Mouse (Mus musculus) subcutaneous adipose tissue, adult 2 months (tissue): Measurements from ENCODE around the gene Zfp808. TPM values are rescaled to one million over a fixed set of nuclear protein-coding genes. Genes with fewer than 3 reads are reported as not detected.

Source experiments
- polyA plus RNA-seq: library from polyadenylated mRNA; depleted of rRNA; stranded (reverse); fragments of >200 nt; gene quantifications from 2 replicates; pipeline ENCODE4 v1.2.3, GENCODE M21; 2012; ENCODE audit warnings: low replicate concordance; rRNA removed

Zfp808 gene
- polyA plus RNA-seq: 0.34 and 0.42 TPM in 2 replicates

GRCm38 (mm10) chr13:62129432-62130171 lies at the start of gene Zfp808:
Zfp808 (plus strand) TSS chr13:62129886.

